Mouse (Mus musculus) cortical plate, adult 2 months (tissue): ENCODE data around the gene Gm28053.

Source experiments
- CTCF ChIP-seq: fragments of 200-500 bp; IDR thresholded peaks from 2 replicates; pipeline ENCODE4 v1.5.1; 2011; ENCODE audit warnings: mild to moderate bottlenecking, control low read depth, low read length; ENCODE audit not compliant: insufficient read depth; ENCODE audit errors: extremely low read depth
- POLR2A ChIP-seq: fragments of 200-500 bp; IDR thresholded peaks from 2 replicates; pipeline ENCODE4 v1.6.1; 2011; ENCODE audit warnings: mild to moderate bottlenecking, low read length, control low read depth; ENCODE audit not compliant: insufficient read depth; ENCODE audit errors: extremely low read depth

GRCm38 (mm10) chr6:48763567-48764270 lies 45.3 kb downstream of the Gm28053 start:
- TF ChIP-seq CTCF (no peak), POLR2A (no peak)
